Mouse (Mus musculus) left cerebral cortex, adult 2 months (tissue): ENCODE measurements around the gene Scin. TPM values are rescaled to one million over a fixed set of nuclear protein-coding genes. Genes with fewer than 3 reads are reported as not detected.
"Not testable (repeated sequence)": the region's sequence is repeated elsewhere in the genome, so short reads cannot be mapped to it uniquely, and the experiment has no call there.

ENCODE experiments used
- DNase-seq, 2 experiments: peaks; one replicate each; pipeline ENCODE4 v3.0.0; 2021 to 2022; ENCODE audit warnings: low spot score in 2 of 2, mixed read lengths in 1 of 2; ENCODE audit errors: extremely low spot score in 1 of 2
- H3K27ac ChIP-seq: fragments of 200-600 bp; 2 replicates; pipeline ENCODE4 v1.8.1; 2022
- H3K4me3 ChIP-seq: fragments of 200-600 bp; 2 replicates; pipeline ENCODE4 v1.8.1; 2022
- CTCF ChIP-seq: fragments of 200-600 bp; IDR thresholded peaks from 2 replicates; pipeline ENCODE4 v1.8.1; 2022; ENCODE audit warnings: antibody characterized with exemption, mild to moderate bottlenecking, moderate library complexity
- intact Hi-C: fragments of 180-260 bp; cut with DNase I; formaldehyde crosslinking; loops from one replicate; pipeline ENCODE4 v1.15.1; 2025
- long read RNA-seq, 2 experiments: library from polyadenylated mRNA; stranded (forward); transcript quantifications; one replicate each; pipeline ENCODE4 v2.0.0; 2021; ENCODE audit warnings: borderline mapping rate in 2 of 2
- total RNA-seq, 2 experiments: library from RNA; stranded (reverse); gene quantifications; 2 replicates each; pipeline ENCODE4 v1.2.3; 2021

Scin gene
- total RNA-seq = not detected
- long read RNA-seq, experiment 1 = 0 reads
- long read RNA-seq, experiment 2 = 0 reads

GRCm38 (mm10) chr12:40133573-40134271 lies at the start of gene Scin:
Scin (minus strand) TSS chr12:40134228.
- intact Hi-C loops = no loop called here
- H3K4me3 ChIP-seq = peak within 1 kb of the TSS; percentile 18

GRCm38 (mm10) chr12:40177089-40177488 lies 43.1 kb upstream of the Scin start:
- Histone ChIP-seq H3K27ac (no peak overlapping the region), H3K4me3 (no peak overlapping the region)
- peak; percentile 67 for TF ChIP-seq CTCF
- intact Hi-C loops = no loop called here
- DNase-seq = no peak

More at GRCm38 (mm10) chr12:40133573-40134271, at the start of gene Scin:
- H3K27ac ChIP-seq = no peak within 1 kb of the TSS
- DNase-seq = no peak
- TF ChIP-seq CTCF = no peak

DNA sequence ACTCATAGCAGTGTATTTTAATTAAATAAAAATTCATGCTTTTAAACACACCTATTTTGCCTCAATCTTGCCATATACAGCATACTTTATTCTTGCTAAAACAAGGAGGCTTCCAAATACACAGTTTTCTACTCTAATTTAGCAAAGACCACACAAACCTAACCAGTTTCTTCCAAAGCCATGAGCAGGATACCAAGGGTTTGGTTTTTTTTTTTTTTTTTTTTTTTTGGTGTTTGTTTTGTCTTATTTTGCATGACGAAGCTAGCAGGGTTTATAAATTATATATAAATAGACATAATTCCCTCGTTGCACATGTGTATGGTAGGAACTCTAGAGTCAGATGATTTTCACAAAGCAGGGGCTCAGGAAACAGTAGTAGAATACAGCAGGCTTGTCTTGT lies 42.1 kb upstream of the Scin start:
- no peak overlapping the region for H3K27ac ChIP-seq
- DNase-seq = no peak
- intact Hi-C loops = no loop called here
- no peak for TF ChIP-seq CTCF
- H3K4me3 ChIP-seq = no peak overlapping the region

DNA sequence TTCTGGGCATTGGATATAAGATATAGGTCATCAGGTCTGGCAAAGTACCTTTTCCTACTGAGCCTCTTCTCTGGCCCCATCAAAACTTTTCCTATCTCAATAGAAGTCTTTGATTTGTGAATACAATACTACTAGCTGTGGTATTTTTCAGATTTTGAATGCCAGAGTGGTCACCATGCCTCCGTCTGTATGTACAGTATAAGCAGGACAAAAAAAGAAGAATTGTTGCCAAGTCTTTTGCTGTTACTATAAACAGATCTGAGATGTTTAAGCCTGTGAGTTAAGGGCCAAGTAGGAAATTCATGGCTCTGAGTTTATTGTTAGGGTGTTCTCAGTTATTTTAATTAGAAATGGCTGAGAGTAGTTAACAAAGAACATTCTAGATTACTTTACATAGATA lies 41.1 kb upstream of the Scin start:
- DNase-seq, H3K27ac ChIP-seq, intact Hi-C loops, H3K4me3 ChIP-seq: not testable (repeated sequence)

GRCm38 (mm10) chr12:40171637-40172036 lies 37.6 kb upstream of the Scin start:
- intact Hi-C loops = no loop called here
- DNase-seq = no peak
- TF ChIP-seq CTCF = no peak
- H3K4me3 ChIP-seq = no peak overlapping the region
- H3K27ac ChIP-seq = no peak overlapping the region

DNA sequence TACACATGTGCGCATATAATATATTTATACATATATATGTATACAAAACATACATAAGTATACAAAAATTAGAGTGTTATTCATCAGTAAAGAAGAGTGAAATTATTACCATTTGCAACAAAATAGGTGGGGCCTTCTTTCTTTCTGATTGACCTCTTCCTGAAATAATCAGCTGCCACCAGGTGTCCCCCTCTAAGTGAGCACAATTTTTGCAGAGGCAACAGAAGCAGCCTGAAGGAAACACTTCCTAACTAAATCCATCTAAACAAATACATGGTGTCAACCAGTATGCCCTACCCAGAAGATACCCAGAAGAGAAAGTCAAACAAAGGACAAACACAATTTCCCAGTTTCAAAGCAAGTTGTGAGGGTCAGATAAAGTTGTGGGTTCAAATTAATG lies 35.6 kb upstream of the Scin start:
- TF ChIP-seq CTCF = no peak
- Histone ChIP-seq H3K27ac (no peak overlapping the region), H3K4me3 (no peak overlapping the region)
- no peak for DNase-seq
- intact Hi-C loops = loop anchor here (5.0 kb wide), 1 partner anchor 502 kb away; no protein-coding TSS in a partner anchor

GRCm38 (mm10) chr12:40164621-40165020 lies 30.6 kb upstream of the Scin start:
- DNase-seq = no peak
- no peak overlapping the region for H3K4me3 ChIP-seq
- TF ChIP-seq CTCF = peak; percentile 88
- intact Hi-C loops = loop anchor here (1.0 to 5.0 kb wide), 3 partner anchors 82 to 654 kb away; no protein-coding TSS in a partner anchor
- no peak overlapping the region for H3K27ac ChIP-seq

GRCm38 (mm10) chr12:40160777-40161176 lies 26.7 kb upstream of the Scin start:
- Histone ChIP-seq H3K4me3 (no peak overlapping the region), H3K27ac (no peak overlapping the region)
- TF ChIP-seq CTCF = no peak
- no peak for DNase-seq
- intact Hi-C loops = no loop called here

DNA sequence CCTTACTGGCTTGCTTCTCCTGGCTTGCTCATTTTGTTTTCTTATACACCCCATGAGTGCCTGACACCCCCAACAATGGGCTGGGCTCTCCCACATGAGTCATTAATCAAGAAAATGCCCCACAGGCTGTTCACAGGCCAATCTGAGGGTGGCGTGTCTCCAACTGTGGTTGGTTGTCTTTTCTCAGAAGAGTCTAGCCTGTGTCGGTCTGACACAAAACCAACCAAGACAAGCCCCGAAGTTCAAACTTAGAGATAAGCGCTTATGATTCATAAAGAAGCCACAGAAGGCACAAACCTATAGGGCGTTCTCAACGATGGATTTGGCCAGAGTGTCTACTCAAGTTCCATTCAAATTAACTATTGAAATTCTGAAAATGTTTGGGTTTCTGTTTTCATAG lies 20.2 kb upstream of the Scin start:
- H3K4me3 ChIP-seq = no peak overlapping the region
- no peak for DNase-seq
- no peak for TF ChIP-seq CTCF
- intact Hi-C loops = no loop called here
- H3K27ac ChIP-seq = no peak overlapping the region

DNA sequence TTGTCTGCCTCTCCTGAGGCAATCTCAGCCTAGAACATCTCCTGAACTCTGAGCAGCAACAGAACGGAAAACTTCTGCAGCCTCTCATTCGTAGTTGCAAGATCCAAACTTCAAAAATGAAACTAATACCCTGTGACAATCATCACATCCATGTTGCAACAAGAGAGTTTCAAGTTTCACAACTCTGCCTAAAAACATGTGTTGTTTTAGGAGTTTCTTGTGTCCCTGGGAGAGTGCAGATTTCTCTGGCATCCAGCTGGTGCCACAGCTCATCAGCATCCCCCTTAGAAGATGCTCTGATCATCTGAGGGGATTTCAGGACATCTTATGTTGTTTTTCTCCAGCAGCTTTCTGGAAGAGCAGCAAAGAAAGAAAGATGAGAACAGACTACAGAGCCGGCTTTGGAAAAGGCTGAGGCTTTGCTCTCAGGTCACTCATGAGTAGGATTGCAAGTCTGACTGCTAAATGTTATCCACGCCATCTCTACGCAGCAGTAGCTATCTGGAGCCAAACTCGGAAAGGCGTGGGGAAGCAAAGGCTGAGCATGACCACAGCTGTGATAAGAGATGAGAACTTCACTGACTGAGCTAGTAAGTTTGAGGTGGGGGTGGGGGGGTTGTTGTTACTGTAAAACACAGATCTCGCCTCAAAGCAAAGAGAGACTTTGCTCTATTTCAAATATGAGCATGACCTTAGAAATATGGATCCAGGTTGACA lies 18.5 kb upstream of the Scin start:
- Histone ChIP-seq H3K4me3 (no peak overlapping the region), H3K27ac (no peak overlapping the region)
- no peak for TF ChIP-seq CTCF
- intact Hi-C loops = no loop called here
- no peak for DNase-seq

DNA sequence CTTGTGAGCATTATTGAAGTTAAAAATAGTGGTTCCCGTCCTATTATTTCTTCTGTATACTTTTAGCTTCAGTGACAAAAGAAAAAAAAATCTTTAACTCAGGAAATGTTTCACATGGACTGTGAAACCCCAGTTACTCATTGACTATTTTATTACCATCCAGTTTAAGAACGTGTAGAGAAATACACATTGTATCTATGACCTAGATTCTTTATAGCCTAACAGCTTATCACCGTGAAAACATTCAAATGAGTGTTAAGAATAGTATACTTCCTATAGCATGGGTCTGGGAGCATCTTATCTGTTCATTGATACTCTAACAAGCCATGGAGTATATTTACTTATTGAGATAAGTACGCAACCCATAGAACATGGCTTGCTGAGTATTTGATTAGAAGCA lies 13.3 kb upstream of the Scin start:
- no peak overlapping the region for H3K4me3 ChIP-seq
- intact Hi-C loops = no loop called here
- TF ChIP-seq CTCF = no peak
- no peak for DNase-seq
- no peak overlapping the region for H3K27ac ChIP-seq

- no peak for TF ChIP-seq CTCF
- intact Hi-C loops = no loop called here
- DNase-seq = no peak
- H3K4me3 ChIP-seq = no peak overlapping the region
- H3K27ac ChIP-seq = no peak overlapping the region
Observed at GRCm38 (mm10) chr12:40146510-40146909, 12.5 kb upstream of the Scin start.
